Mouse (Mus musculus): ENCODE measurements around the gene Fam184b.
A peak's percentile ranks its signal among the peaks of the same experiment; 100 is the strongest.
"Not testable (repeated sequence)": the region's sequence is repeated elsewhere in the genome, so short reads cannot be mapped to it uniquely, and the experiment has no call there.

Gene Fam184b

GRCm38 (mm10) chr5:45638806-45639714 is at the start of gene Fam184b:
Gene Fam184b (minus strand): TSS chr5:45639614.
- DNase-seq (ENCODE audit: low spot score), result peak; percentile 69

- DNase-seq (ENCODE audit: low spot score), result no peak
Measured at GRCm38 (mm10) chr5:45689152-45689551, 49.7 kb upstream of the Fam184b start.

DNA sequence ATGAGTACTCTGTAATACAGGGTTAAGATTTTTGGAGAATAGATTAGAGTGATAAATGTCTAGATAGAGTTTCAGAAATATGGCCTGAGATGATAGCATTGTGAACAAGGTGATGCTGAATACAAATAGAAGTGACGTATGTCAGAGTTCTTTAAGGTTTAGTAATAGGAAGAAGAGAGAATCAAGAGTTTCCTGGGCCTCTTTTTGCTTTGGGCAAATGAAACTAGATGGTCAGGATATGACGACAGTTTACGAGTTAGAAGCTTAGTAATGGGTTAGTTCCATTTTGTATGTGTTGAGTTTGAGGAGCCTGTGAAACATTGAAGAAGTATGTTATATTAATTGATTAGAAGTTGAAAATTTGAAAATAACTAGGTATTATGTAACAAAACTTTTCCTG is 46.8 kb upstream of the Fam184b start:
- no peak for DNase-seq (ENCODE audit: low spot score)

- DNase-seq (ENCODE audit: low spot score), result no peak
Measured at GRCm38 (mm10) chr5:45685243-45685642, 45.8 kb upstream of the Fam184b start.

- DNase-seq (ENCODE audit: low spot score), result no peak
Measured at GRCm38 (mm10) chr5:45683388-45683787, 44.0 kb upstream of the Fam184b start.

DNA sequence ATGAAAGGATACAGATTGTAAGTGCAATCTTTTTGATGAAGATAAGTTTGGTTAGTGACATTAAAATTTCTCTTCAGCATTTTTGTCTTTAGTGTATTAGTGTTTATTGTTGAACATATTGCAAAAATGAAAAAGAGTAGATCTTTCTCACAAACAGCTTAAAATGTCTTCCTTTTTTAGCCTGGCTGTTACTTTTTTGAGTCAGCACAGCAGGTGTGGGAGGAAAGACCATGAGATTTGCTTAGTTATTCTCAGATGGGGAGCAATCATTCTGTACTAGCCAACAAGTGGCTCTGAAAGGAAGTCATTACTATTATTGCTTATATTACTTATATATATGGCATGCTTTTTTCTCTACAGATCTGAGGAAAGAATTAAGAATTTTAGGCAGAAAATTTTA is 40.5 kb upstream of the Fam184b start:
- no peak for DNase-seq (ENCODE audit: low spot score)

GRCm38 (mm10) chr5:45677639-45678038 is 38.2 kb upstream of the Fam184b start:
- no peak for DNase-seq (ENCODE audit: low spot score)

DNA sequence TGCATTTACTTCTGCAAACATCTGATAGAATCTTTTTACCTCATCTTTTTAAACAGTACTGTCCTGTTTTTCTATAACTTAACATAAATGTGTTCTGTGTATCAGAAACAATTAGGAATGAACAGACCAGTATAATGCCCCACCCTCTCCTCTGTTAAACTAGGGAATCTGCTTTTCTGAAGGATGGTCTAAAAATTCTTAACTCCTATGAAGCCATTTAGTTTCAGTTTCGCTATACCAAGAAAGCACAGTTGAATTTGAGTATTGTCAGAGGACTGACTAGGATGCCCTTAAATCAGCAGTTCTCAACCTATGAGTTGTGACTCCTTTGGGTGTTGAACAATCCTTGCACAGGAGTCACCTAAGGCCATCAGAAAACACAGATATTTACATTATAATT is 35.6 kb upstream of the Fam184b start:
- no peak for DNase-seq (ENCODE audit: low spot score)

DNA sequence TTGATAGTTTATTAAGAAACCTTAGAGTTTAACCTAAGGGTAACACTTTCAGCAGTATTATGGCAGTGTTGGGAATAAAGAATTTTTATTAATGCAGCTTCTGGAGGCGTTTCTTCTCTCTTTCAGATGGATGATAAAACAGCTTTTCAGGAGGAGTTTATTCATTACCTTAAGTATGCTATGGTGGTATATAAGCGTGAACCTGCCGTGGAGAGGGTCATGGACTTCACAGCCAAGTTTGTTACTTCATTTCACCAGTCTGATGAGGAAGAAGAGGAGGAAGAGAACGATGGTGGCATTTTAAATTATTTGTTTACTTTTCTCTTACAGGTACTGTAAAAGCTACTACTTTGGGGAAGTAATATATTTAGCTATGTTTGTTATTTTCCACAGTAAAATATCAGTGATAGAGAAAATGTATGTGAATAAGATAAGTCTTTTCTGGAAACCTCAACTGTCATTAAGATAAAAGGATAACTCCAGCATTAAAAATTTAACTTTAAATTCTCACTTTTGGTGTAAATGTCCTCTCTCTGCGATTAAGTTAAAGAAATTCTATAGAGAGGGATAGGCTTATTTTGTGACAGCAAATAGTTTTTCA is 31.6 kb upstream of the Fam184b start:
- DNase-seq (ENCODE audit: low spot score), result no peak

DNA sequence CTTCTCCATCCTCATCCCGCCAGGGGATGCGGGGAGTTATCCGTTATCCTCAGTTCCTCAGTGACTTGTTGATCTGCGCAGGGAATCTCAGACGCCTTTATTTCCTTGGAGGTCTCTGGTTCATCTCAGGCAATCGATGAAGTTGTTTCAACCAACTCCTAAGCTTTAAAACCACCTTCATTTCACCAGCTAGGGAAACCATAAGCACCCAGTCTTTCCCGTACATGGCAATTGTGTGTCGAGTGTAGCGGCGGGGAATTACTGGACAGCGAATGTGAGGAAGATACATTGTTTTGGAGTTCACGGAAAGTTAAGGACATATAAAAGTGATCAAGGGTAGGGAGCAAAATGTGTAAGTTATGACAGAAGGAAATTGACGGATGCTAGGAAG is 30.9 kb upstream of the Fam184b start:
- DNase-seq (ENCODE audit: low spot score), result peak; percentile 31

GRCm38 (mm10) chr5:45669598-45670279 is 30.3 kb upstream of the Fam184b start, which contains the start of gene Ncapg:
Gene Ncapg (plus strand): TSS chr5:45669919.
- DNase-seq (ENCODE audit: low spot score), result peak; percentile 98

DNA sequence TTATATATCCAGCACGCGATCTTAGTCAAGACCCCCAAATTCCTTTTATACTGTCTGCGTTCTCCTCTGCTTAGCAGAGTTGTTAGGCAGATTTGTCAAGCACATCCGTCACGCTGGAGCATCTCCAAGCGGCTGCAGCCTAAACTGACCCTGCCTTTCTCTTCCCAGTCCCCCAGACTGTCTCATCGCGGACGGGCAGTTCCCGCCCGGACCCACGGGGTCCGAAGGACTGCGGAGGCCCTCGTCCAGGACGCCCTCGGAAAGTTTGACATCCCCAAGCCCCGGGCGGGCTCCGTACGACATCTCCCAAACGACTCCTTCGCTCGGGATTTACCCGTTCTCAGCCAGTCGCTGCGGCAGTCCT is 29.8 kb upstream of the Fam184b start:
- DNase-seq (ENCODE audit: low spot score), result peak; percentile 45

DNA sequence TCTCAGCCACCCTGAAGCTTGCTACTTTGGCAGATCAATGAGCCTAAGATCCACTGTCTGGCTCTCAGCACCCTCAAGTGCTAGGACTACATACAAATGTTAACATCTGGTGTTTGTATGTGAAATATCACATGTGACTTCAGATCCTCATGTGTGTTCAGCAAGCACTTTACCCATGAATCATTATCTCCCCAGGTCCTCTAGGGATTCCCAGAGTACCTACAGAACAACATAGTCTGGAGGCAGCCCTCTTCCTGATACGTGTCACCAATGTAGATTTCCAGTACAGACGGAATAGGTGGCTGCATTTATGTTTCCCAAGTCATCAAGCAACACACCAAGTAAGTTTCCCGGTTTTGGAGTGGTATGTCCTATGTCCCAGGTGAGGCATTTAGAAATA is 29.4 kb upstream of the Fam184b start:
- peak; percentile 32 for DNase-seq (ENCODE audit: low spot score)

DNA sequence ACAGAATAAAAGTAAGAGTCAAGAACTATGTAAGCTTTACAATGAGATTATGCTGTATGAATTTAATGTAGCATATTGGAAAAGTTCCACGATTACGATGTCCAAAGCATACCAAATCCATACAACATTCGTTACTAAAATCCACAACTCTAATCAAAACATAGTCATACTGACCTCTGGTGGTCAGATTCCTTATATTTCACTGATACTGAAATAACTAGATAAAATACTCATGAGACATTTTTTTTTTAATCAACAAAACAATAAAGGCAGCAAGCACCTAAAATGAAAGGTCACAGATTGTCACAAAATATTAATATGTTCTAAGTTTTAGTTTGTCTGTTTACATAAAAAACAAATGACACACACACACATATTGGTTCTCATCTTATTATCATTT is 28.9 kb upstream of the Fam184b start:
- DNase-seq (ENCODE audit: low spot score), result peak; percentile 55

DNA sequence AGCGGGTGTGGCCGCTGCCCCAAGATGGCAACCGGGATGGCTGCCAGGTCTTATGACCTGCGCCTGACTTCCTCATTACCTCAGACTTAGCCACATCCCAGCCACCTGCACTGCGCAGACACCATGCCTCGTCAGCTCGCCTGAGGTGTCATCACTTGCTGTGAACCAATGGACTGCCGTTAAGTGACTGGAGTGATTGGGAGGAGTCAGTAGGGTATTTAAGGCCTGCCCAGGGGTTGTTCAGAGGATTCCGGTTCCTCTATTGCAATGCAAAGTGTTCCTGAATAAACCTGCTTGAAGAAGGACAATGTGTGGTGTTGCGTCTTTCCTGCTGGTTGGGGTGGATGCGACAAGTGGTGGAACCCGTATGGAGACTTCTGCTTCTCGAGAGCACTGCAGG is 19.0 kb upstream of the Fam184b start:
- DNase-seq (ENCODE audit: low spot score), result not testable (repeated sequence)

- no peak for DNase-seq (ENCODE audit: low spot score)
Measured at GRCm38 (mm10) chr5:45651026-45651703, 11.8 kb upstream of the Fam184b start.

DNA sequence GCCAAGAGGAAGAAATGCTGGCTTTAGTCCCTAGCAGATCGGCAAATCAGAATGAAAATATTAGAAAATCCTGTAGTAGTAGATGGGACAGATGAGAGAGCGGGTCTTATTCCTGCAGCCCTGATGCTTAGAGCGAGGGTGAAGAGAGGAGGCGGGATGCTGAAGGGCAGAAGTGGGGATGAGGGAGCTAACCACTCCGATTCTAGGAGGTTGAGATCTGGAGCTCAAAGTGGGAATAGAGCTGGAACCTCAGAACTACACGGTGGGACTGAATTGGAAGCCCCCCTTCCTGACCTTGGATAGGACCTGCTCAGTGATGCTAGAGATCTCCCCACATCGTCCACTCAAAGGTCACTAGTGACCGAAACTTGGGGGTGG is 290 bp upstream of the Fam184b start:
- peak; percentile 32 for DNase-seq (ENCODE audit: low spot score)

DNA sequence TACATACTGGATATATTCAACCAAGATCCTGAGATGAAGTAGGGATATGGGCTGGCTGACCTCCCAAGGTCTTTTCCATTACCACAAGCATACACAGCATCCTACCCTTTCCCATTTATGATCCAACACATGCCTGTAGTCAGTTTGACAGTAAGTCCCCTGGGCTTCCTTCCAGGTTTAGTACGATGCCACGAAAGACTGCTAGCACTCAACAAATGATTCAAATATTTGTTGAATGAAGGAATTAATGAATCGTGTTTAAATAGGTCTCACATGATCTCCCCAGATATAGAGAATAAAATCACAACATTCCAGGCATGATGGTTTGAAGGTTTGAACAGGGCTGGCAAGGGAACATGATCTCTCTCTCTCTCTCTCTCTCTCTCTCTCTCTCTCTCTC is 1.0 kb downstream of the Fam184b start:
- DNase-seq (ENCODE audit: low spot score), result no peak

DNA sequence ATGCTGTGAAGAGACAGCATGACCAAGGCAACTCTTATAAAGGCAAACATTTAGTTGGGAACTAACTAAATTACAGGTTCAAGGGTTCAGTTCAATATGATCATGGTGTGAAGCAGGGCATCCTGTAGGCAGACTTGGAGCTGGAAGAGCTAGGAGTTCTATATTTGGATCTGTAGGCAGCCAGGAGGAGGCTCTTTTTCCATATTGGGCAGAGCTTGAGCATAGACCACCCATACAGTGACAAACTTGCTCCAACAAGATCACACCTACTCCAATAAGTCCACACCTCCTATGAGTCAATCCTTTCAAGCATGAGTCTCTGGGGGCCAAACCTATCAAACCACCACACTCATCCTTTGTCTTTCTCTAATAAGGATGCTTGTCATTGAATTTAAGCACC is 9.9 kb downstream of the Fam184b start:
- no peak for DNase-seq (ENCODE audit: low spot score)

- no peak for DNase-seq (ENCODE audit: low spot score)
Measured at GRCm38 (mm10) chr5:45627771-45628170, 11.6 kb downstream of the Fam184b start.

DNA sequence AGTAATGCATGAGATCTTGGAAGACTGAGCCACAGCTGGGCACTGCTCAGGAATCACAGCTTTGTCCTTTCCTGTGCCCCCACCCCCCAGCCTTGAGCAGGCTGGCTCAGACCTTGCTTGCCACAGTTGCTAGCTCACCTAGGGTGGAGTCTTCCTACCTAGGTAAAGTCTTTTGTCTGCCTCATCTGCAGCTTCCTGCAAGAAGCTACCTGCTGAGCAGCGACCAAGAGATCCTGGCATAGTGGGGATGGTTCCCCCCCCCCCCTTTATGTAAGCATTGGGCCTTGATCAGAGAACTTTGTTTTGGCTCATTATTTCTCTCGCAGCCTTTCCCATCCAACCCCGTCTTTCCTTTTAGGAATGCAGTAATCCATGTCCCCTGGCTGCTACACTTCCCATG is 17.9 kb downstream of the Fam184b start:
- DNase-seq (ENCODE audit: low spot score), result no peak

DNA sequence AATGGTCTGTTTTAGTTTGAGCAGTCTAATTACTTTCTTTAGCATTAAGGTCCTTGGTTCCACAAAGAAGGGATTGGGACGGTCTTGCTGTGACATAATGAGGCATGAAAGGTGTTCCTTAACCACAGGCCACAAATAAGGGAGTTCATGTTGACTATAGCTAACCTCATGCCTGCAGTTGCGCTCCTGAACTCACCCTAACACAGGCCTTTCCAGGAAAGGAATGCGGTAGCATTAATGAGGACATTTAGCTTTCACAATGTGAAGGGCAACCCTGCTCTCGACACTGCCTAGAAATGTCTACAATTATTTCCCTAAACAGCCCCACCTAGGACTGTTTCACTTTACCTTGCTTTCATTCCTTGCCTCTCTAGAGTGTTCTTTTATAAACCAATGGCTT is 40.4 kb downstream of the Fam184b start:
- DNase-seq (ENCODE audit: low spot score), result no peak

Measured in embryo, embryonic 10 days (tissue).